Mouse (Mus musculus) mouse embryonic stem cell (cell line): ENCODE results near the gene Gm44502.

ENCODE experiments used
- in situ Hi-C, 2 experiments: fragments of 300-500 bp; cut with MboI; formaldehyde crosslinking; loops; 1 replicate in 1 of 2; 3 replicates in 1 of 2; pipeline ENCODE4 v1.14.3; 2019 to 2020; ENCODE audit warnings: low sequenced_read_pairs in 2 of 2, low pct_unique_long_range_greater_than_20kb in 1 of 2, mixed read lengths in 1 of 2; ENCODE audit not compliant: unreplicated experiment in 1 of 2

The Gm44502 gene

GRCm38 (mm10) chr15:89429352-89430221 is at the start of gene Gm44502, which contains the start of the genes C730034F03Rik and Chkb:
Gm44502 (minus strand) TSS chr15:89429696.
C730034F03Rik (plus strand) TSS chr15:89429589.
Chkb (minus strand) TSS chr15:89429908.
- in situ Hi-C loops, result no loop called here

GRCm38 (mm10) chr15:89478622-89479021 is 49.1 kb upstream of the Gm44502 start:
- in situ Hi-C loops, result no loop called here

- in situ Hi-C loops, result no loop called here
These were observed 48.3 kb upstream of the Gm44502 start for GRCm38 (mm10) chr15:89477806-89478205.

- in situ Hi-C loops, result no loop called here
These were observed 47.6 kb upstream of the Gm44502 start, which contains the start of gene Arsa for GRCm38 (mm10) chr15:89477091-89477491. Arsa (minus strand) TSS chr15:89477425.

- in situ Hi-C loops, result no loop called here
These were observed 46.9 kb upstream of the Gm44502 start for GRCm38 (mm10) chr15:89476475-89476815.

- in situ Hi-C loops, result no loop called here
These were observed 46.3 kb upstream of the Gm44502 start for GRCm38 (mm10) chr15:89475611-89476474.

- in situ Hi-C loops, result no loop called here
These were observed 45.8 kb upstream of the Gm44502 start for GRCm38 (mm10) chr15:89475293-89475600.

- in situ Hi-C loops, result no loop called here
These were observed 45.2 kb upstream of the Gm44502 start for GRCm38 (mm10) chr15:89474596-89475292.

GRCm38 (mm10) chr15:89473921-89474320 is 44.4 kb upstream of the Gm44502 start:
- in situ Hi-C loops, result no loop called here

- in situ Hi-C loops, result no loop called here
These were observed 43.9 kb upstream of the Gm44502 start for GRCm38 (mm10) chr15:89473370-89473769.

- in situ Hi-C loops, result no loop called here
These were observed 42.0 kb upstream of the Gm44502 start for GRCm38 (mm10) chr15:89471476-89471875.

GRCm38 (mm10) chr15:89468577-89468976 is 39.1 kb upstream of the Gm44502 start:
- in situ Hi-C loops, result no loop called here

- in situ Hi-C loops, result no loop called here
These were observed 35.6 kb upstream of the Gm44502 start for GRCm38 (mm10) chr15:89465052-89465451.

- in situ Hi-C loops, result no loop called here
These were observed 34.1 kb upstream of the Gm44502 start for GRCm38 (mm10) chr15:89463334-89464235.

- in situ Hi-C loops, result no loop called here
These were observed 32.7 kb upstream of the Gm44502 start for GRCm38 (mm10) chr15:89462176-89462575.

GRCm38 (mm10) chr15:89461321-89461720 is 31.8 kb upstream of the Gm44502 start:
- in situ Hi-C loops, result no loop called here

- in situ Hi-C loops, result no loop called here
These were observed 30.8 kb upstream of the Gm44502 start for GRCm38 (mm10) chr15:89460298-89460697.

GRCm38 (mm10) chr15:89459821-89460220 is 30.3 kb upstream of the Gm44502 start:
- in situ Hi-C loops, result no loop called here
